Mouse (Mus musculus) cerebellum, adult 11-12 months (tissue): ENCODE data around the gene Mief2.

Source experiments
- DNase-seq: peaks from one replicate; pipeline ENCODE4 v3.0.0; 2022

The Mief2 gene

GRCm38 (mm10) chr11:60726601-60727391 lies 1.4 kb upstream of the Mief2 start, which contains the start of gene Flii:
Flii (minus strand) TSS chr11:60727263.
- peak; percentile 81 for DNase-seq

- no peak for DNase-seq
These were observed 632 bp upstream of the Mief2 start for GRCm38 (mm10) chr11:60727392-60728140.

GRCm38 (mm10) chr11:60729217-60729641 lies 1.0 kb downstream of the Mief2 start:
- DNase-seq = peak; percentile 53

- DNase-seq = no peak
These were observed 2.0 kb downstream of the Mief2 start for GRCm38 (mm10) chr11:60730169-60730568.

GRCm38 (mm10) chr11:60731251-60731650 lies 3.1 kb downstream of the Mief2 start:
- no peak for DNase-seq

GRCm38 (mm10) chr11:60734206-60734605 lies 6.0 kb downstream of the Mief2 start:
- no peak for DNase-seq

- no peak for DNase-seq
These were observed 7.0 kb downstream of the Mief2 start for GRCm38 (mm10) chr11:60735191-60735590.

GRCm38 (mm10) chr11:60736491-60736890 lies 8.3 kb downstream of the Mief2 start:
- no peak for DNase-seq

- DNase-seq = no peak
These were observed 9.3 kb downstream of the Mief2 start for GRCm38 (mm10) chr11:60737450-60737849.

GRCm38 (mm10) chr11:60740321-60740720 lies 12.1 kb downstream of the Mief2 start:
- no peak for DNase-seq

GRCm38 (mm10) chr11:60755570-60755969 lies 27.4 kb downstream of the Mief2 start:
- no peak for DNase-seq

GRCm38 (mm10) chr11:60761681-60762080 lies 33.5 kb downstream of the Mief2 start:
- no peak for DNase-seq

- no peak for DNase-seq
These were observed 38.8 kb downstream of the Mief2 start for GRCm38 (mm10) chr11:60766969-60767368.

GRCm38 (mm10) chr11:60769322-60769721 lies 41.1 kb downstream of the Mief2 start:
- no peak for DNase-seq

- DNase-seq = no peak
These were observed 42.6 kb downstream of the Mief2 start for GRCm38 (mm10) chr11:60770776-60771175.

GRCm38 (mm10) chr11:60772161-60772560 lies 44.0 kb downstream of the Mief2 start:
- DNase-seq = no peak

- no peak for DNase-seq
These were observed 46.0 kb downstream of the Mief2 start for GRCm38 (mm10) chr11:60774158-60774689.

- DNase-seq = no peak
These were observed 46.6 kb downstream of the Mief2 start for GRCm38 (mm10) chr11:60774841-60775240.

GRCm38 (mm10) chr11:60775578-60775977 lies 47.4 kb downstream of the Mief2 start:
- DNase-seq = no peak

- no peak for DNase-seq
These were observed 48.1 kb downstream of the Mief2 start for GRCm38 (mm10) chr11:60776107-60776828.

- peak; percentile 82 for DNase-seq
These were observed 48.9 kb downstream of the Mief2 start, which contains the start of the genes Top3a and Smcr8 for GRCm38 (mm10) chr11:60776829-60777740. Top3a (minus strand) TSS chr11:60777365. Smcr8 (plus strand) TSS chr11:60777524.
